ENCODE assay signal across 7 mouse cellular contexts in genomic region chr16:75091931-75092330, GRCm38 (mm10).
DNase-seq lines count a peak whose midpoint lies in the region; ATAC-seq lines count a peak whose summit lies in the region.

No protein-coding gene starts in this region.

- 0 out of 2 replicates have a peak overlapping the region, but pooled peaks have one; percentile 25 for H3K9ac ChIP-seq in forebrain, embryonic 14.5 days (ENCODE audit: low read length)
- no peak overlapping the region for H3K9ac ChIP-seq in midbrain, embryonic 12.5 days (replicated peaks)

- peak overlapping the region; percentile 48 for H3K4me2 ChIP-seq in forebrain, embryonic 14.5 days (ENCODE audit: low read length)
- H3K4me2 ChIP-seq in midbrain, embryonic 12.5 days (replicated peaks): peak overlapping the region; percentile 57

- WGBS in embryonic facial prominence, embryonic 10.5 days: 56% methylated on average over 2 of the region's 2 CpGs
- 53% methylated on average over 2 of the region's 2 CpGs for WGBS in forebrain, embryonic 14.5 days
- WGBS in midbrain, embryonic 12.5 days: 43% methylated on average over 2 of the region's 2 CpGs

- 0 out of 2 replicates have a peak overlapping the region, but pooled peaks have one; percentile 39 for H3K4me3 ChIP-seq in embryonic facial prominence, embryonic 10.5 days
- H3K4me3 ChIP-seq in forebrain, embryonic 14.5 days (ENCODE audit: low read depth, low read length): no peak overlapping the region
- H3K4me3 ChIP-seq in midbrain, embryonic 12.5 days: no peak overlapping the region

- no peak for ATAC-seq in forebrain, embryonic 14.5 days
- ATAC-seq in midbrain, embryonic 12.5 days (ENCODE audit: low FRiP score, low read depth): no peak
- no peak for ATAC-seq in megakaryocyte, adult 5-6 weeks (ENCODE audit: poor library complexity, severe bottlenecking)

- H3K27me3 ChIP-seq in embryonic facial prominence, embryonic 10.5 days (replicated peaks; ENCODE audit: low read depth, poor library complexity, severe bottlenecking): no peaks in the 10 kb centered on the region
- no peaks in the 10 kb centered on the region for H3K27me3 ChIP-seq in forebrain, embryonic 14.5 days (replicated peaks; ENCODE audit: control insufficient read depth, insufficient read depth, low read length)
- H3K27me3 ChIP-seq in midbrain, embryonic 12.5 days: no peaks in the 10 kb centered on the region

- DNase-seq in layer of hippocampus, adult 18-20 months (ENCODE audit: low spot score in 2 of 2): peak; percentile 1 to 22
- DNase-seq in layer of hippocampus, postnatal 25 days (ENCODE audit: extremely low spot score in 1 of 2, low spot score in 1 of 2): no peak
- no peak for DNase-seq in embryonic facial prominence, embryonic 10.5 days (ENCODE audit: low spot score)
- no peak for DNase-seq in forebrain, embryonic 14.5 days (ENCODE audit: low spot score)
- no peak for DNase-seq in gastrocnemius, postnatal 14 days

- intact Hi-C loops in gastrocnemius, postnatal 14 days (cut with DNase I; ENCODE audit: low total_unique reads): no loop called here

- no peaks in the 10 kb centered on the region for H3K9me3 ChIP-seq in embryonic facial prominence, embryonic 10.5 days
- H3K9me3 ChIP-seq in forebrain, embryonic 14.5 days (replicated peaks; ENCODE audit: control insufficient read depth, low read length): no peaks in the 10 kb centered on the region
- no peaks in the 10 kb centered on the region for H3K9me3 ChIP-seq in midbrain, embryonic 12.5 days

- H3K36me3 ChIP-seq in embryonic facial prominence, embryonic 10.5 days (replicated peaks): no peaks in the 10 kb centered on the region
- no peaks in the 10 kb centered on the region for H3K36me3 ChIP-seq in forebrain, embryonic 14.5 days (ENCODE audit: control insufficient read depth, insufficient read depth, low read length)
- no peaks in the 10 kb centered on the region for H3K36me3 ChIP-seq in midbrain, embryonic 12.5 days

- H3K4me1 ChIP-seq in embryonic facial prominence, embryonic 10.5 days: peaks cover 19% of the 10 kb centered on the region
- peaks cover 7% of the 10 kb centered on the region for H3K4me1 ChIP-seq in forebrain, embryonic 14.5 days (ENCODE audit: control insufficient read depth, insufficient read depth, low read length)
- H3K4me1 ChIP-seq in midbrain, embryonic 12.5 days: peaks cover 12% of the 10 kb centered on the region; the same call in 1 of the 2 replicates

- H3K27ac ChIP-seq in embryonic facial prominence, embryonic 10.5 days (replicated peaks): no peak overlapping the region
- no peak overlapping the region for H3K27ac ChIP-seq in forebrain, embryonic 14.5 days (ENCODE audit: low read depth, low read length)
- no peak overlapping the region for H3K27ac ChIP-seq in midbrain, embryonic 12.5 days (replicated peaks)

Comparison
In these comparisons a context has a peak if more than half of its experiments do, and no peak if none do; other contexts are left out.
1. DNase-seq: peak in layer of hippocampus, adult 18-20 months (2 of 2); none in layer of hippocampus, postnatal 25 days (0 of 2), embryonic facial prominence, embryonic 10.5 days (single experiment), forebrain, embryonic 14.5 days (single experiment) and gastrocnemius, postnatal 14 days (single experiment).